Mouse (Mus musculus): ENCODE data around the gene Gm6904. TPM values are rescaled to one million over a fixed set of nuclear protein-coding genes. Genes with fewer than 3 reads are reported as not detected.

Gene Gm6904
- polyA plus RNA-seq (2012; rRNA removed; ENCODE audit: low replicate concordance), result 0.14 TPM in 1 of 2 replicates, not detected in the other

DNA sequence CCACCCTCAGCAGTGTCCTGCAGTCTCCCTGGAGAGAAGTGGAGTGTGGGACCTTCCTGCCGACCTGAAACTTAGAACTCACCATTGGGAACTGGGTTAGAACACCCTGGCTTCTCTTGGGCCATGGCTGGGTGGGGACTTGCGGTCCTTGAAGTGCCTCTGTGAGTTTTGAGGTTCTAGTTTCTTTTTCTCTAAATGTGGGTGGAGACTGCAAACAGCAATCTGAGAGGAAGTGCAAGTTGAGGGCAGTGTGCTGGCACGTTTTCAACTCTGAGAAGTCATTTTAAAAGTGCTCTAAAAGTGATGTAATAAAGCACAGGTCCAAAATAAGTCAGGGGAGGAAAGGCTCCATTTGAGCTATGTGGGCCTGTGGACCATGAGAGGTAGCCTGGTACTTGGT is at the start of gene Gm6904:
Gene Gm6904, minus strand, starts transcription at position 161 of the 400 bp plus-strand sequence.

DNA sequence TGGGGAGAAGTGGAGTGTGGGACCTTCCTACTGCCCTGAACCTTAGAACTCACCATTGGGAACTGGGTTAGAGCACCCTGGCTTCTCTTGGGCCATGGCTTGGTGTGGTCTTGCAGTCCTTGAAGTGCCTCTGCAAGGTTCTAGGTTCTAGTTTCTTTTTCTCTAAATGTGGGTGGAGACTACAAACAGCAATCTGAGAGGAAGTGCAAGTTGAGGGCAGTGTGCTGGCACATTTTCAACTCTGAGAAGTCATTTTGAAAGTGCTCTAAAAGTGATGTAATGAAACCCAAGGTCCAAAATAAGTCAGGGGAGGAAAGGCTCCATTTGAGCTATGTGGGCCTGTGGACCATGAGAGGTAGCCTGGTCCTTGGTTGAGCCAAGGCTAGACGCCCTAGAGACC is 37.4 kb upstream of the Gm6904 start, which contains the start of gene Phf11a:
Gene Phf11a, minus strand, starts transcription at position 132 of the 400 bp plus-strand sequence.

DNA sequence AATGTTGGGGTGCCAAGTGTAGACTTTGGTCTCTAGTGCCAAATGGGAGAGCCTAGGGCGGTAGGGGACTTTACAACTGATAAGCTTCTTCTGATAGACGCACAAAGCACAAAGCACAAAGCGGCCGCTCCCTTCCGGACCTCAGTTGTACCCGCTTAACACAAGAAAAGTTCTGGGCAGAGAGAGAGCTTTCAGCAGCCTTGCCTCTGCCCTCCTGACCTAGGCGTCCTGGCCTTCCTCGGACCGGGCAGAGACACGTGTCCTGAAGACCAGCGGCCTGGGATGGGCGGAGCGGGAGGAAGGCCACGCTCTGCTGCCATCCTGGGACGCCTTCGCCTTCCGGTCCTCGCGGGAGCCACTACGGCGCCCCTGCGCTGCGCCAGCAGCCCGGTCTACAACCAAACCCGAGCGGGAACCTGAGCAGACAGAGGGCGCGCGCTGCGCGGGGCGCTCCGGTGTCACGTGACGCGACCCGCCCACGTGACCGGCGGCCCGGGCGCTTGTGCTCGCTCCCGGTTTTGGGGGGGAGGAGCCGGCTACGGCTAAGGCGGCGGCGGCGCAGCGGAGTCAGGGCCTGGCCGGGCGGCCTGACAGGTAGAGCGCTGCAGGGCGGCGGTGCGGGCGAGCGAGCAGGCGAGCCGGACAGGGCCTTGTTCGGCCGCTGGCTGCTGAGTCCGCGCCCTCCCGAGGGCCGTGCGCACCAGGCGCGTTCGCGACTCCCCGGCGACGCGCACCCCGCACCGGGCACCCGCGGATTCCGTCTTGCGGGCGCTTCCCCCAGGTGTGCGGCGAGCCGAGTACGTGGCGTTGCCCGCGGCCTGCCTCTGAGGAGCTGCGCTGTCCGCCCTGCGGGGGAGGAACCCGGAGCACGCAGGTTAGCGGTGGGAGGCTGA is 59.1 kb downstream of the Gm6904 start, which contains the start of gene Rcbtb1:
Gene Rcbtb1, plus strand, starts transcription at position 499 of the 893 bp plus-strand sequence.

Other genes starting within 250 kb of the Gm6904 start
- gene 1700129C05Rik, start 117.3 kb downstream of the Gm6904 start, polyA plus RNA-seq (2012; rRNA removed; ENCODE audit: low replicate concordance), result not detected in 2 replicates
- not detected in 2 replicates for gene Gm5142, start 81.5 kb downstream of the Gm6904 start, polyA plus RNA-seq (2012; rRNA removed; ENCODE audit: low replicate concordance)
- gene Rcbtb1, start 59.0 kb downstream of the Gm6904 start, polyA plus RNA-seq (2012; rRNA removed; ENCODE audit: low replicate concordance), result 11.4 and 22.4 TPM in 2 replicates
- 1.4 and 2.7 TPM in 2 replicates for gene Phf11a, start 37.3 kb upstream of the Gm6904 start, polyA plus RNA-seq (2012; rRNA removed; ENCODE audit: low replicate concordance)
- gene Phf11b, start 81.1 kb upstream of the Gm6904 start, polyA plus RNA-seq (2012; rRNA removed; ENCODE audit: low replicate concordance), result 1.9 and 2.0 TPM in 2 replicates
- gene Phf11d, start 105.3 kb upstream of the Gm6904 start, polyA plus RNA-seq (2012; rRNA removed; ENCODE audit: low replicate concordance), result 18.3 and 19.7 TPM in 2 replicates
- gene Phf11c, start 135.2 kb upstream of the Gm6904 start, polyA plus RNA-seq (2012; rRNA removed; ENCODE audit: low replicate concordance), result 0.59 and 0.72 TPM in 2 replicates
- 3.5 and 6.6 TPM in 2 replicates for gene Setdb2, start 180.7 kb upstream of the Gm6904 start, polyA plus RNA-seq (2012; rRNA removed; ENCODE audit: low replicate concordance)
- gene Cab39l, start 180.8 kb upstream of the Gm6904 start, polyA plus RNA-seq (2012; rRNA removed; ENCODE audit: low replicate concordance), result 12.6 and 22.0 TPM in 2 replicates